Mouse (Mus musculus): ENCODE measurements around the gene Szrd1.

GRCm38 (mm10) chr4:141088714-141089113 is 50.9 kb downstream of the Szrd1 start:
- no peak for TF ChIP-seq CTCF (IDR thresholded peaks at IDR 0.05; ENCODE audit: low read depth)
- no peak for TF ChIP-seq EP300 (optimal IDR thresholded peaks at IDR 0.05)
